Mouse (Mus musculus) adrenal gland, adult 8-10 months (tissue): ENCODE data around the gene Olfr389. TPM values are rescaled to one million over a fixed set of nuclear protein-coding genes. Genes with fewer than 3 reads are reported as not detected.

Experiments
- DNase-seq: peaks from one replicate; pipeline ENCODE4 v3.0.0; 2022
- total RNA-seq, 4 experiments: library from RNA; stranded (reverse); gene quantifications; 2 replicates each; pipeline ENCODE4 v1.2.4; 2022

The Olfr389 gene
- not detected for total RNA-seq

GRCm38 (mm10) chr11:73780613-73781012, at the start of gene Olfr389:
Olfr389 (minus strand) TSS chr11:73780713.
- no peak for DNase-seq

GRCm38 (mm10) chr11:73816949-73817348, 36.4 kb upstream of the Olfr389 start, which contains the start of gene Olfr392:
Olfr392 (minus strand) TSS chr11:73817049.
- DNase-seq, result no peak

- no peak for DNase-seq
Measured at GRCm38 (mm10) chr11:73802952-73803351, 22.4 kb upstream of the Olfr389 start, which contains the start of gene Olfr391-ps. Olfr391-ps (minus strand) TSS chr11:73803052.

- no peak for DNase-seq
Measured at GRCm38 (mm10) chr11:73782664-73783063, 2.2 kb upstream of the Olfr389 start, which contains the start of gene Olfr390. Olfr390 (plus strand) TSS chr11:73782964.

- no peak for DNase-seq
Measured at GRCm38 (mm10) chr11:73759115-73759514, 21.4 kb downstream of the Olfr389 start.

Other genes starting within 250 kb of the Olfr389 start
- not detected for gene Olfr385, start 187.7 kb downstream of the Olfr389 start, total RNA-seq
- gene Olfr384, start 182.1 kb downstream of the Olfr389 start, total RNA-seq, result under 1 TPM in 1 of 4 experiments, not detected in 3; 0.31 TPM
- not detected for gene Zfp735, start 91.9 kb downstream of the Olfr389 start, total RNA-seq
- gene Olfr390, start 2.3 kb upstream of the Olfr389 start, total RNA-seq, result not detected
- not detected for gene Olfr391-ps, start 22.3 kb upstream of the Olfr389 start, total RNA-seq
- gene Olfr392, start 36.3 kb upstream of the Olfr389 start, total RNA-seq, result not detected
- gene Olfr393, start 70.7 kb upstream of the Olfr389 start, total RNA-seq, result not detected
- not detected for gene Olfr394, start 110.1 kb upstream of the Olfr389 start, total RNA-seq
- gene Olfr395, start 128.6 kb upstream of the Olfr389 start, total RNA-seq, result not detected
- gene Olfr23, start 156.0 kb upstream of the Olfr389 start, total RNA-seq, result not detected
- not detected for gene Olfr397, start 180.1 kb upstream of the Olfr389 start, total RNA-seq
- not detected for gene Olfr398, start 209.7 kb upstream of the Olfr389 start, total RNA-seq